ENCODE assay signal across 21 mouse cellular contexts in the genomic region with DNA sequence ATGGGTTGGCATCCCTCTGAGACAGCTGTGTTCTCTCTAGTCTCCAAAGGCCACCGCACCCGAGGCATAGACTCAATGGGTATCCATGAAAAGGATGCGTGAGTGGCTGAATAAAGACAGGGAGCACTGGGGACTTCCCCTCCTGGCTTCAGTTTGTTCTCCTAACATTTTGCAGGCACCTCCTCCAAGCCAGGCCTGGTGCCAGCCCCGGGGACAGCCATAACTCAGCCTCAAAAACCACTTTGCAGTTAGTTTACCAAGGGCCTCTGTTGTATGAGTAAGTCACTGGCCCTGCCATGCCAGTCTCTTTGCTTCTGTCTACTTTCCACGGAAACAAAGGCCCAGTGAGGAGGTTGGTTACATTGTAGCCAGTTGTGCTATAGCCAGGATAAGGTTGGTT. TPM values are rescaled to one million over a fixed set of nuclear protein-coding genes. Genes with fewer than 3 reads are reported as not detected.
DNase-seq lines count a peak whose midpoint lies in the region; ATAC-seq lines count a peak whose summit lies in the region.
"Had no signal": no experiment of that assay in that cellular context is flagged by ENCODE, and none has a peak within 500 bp of the region (broad histone marks: within the 10 kb centered on the region; RNA-seq: fewer than 3 reads in every experiment).

No protein-coding gene starts in this region.

- peak; percentile 73 for DNase-seq in adrenal gland, adult 2 months
- no peak for DNase-seq in adrenal gland, adult 18-20 months (ENCODE audit: low spot score in 2 of 2)
- peak; percentile 61 for DNase-seq in Muller cell, postnatal 12 days (ENCODE audit: inconsistent ontology term)
- DNase-seq in adrenal gland, postnatal 10 days: peak; percentile 59
- peak; percentile 74 to 77 for DNase-seq in adrenal gland, postnatal 36 days
- no peak for DNase-seq in heart, postnatal 36 days
- no peak for DNase-seq in gastrocnemius, postnatal 4 days (ENCODE audit: low spot score in 2 of 2)
- DNase-seq: cerebellum, adult 18-20 months; cerebellum, adult 9-10 months; cerebellum, postnatal 14 days; gastrocnemius, postnatal 10 days; gastrocnemius, postnatal 36 days; heart, adult 11 months; kidney, adult 11 months; kidney, adult 8-10 months had no signal

- intact Hi-C loops in heart, postnatal 36 days (cut with DNase I): no loop called here

- no peak for ATAC-seq in erythroblast, adult 5-6 weeks (replicated peaks; ENCODE audit: low FRiP score, poor library complexity, severe bottlenecking)
- ATAC-seq: activated CD4-positive, CD25-positive, alpha-beta regulatory T cell, adult 4 months; CD4-positive, CD25-positive, alpha-beta regulatory T cell, adult 4 months; forebrain, embryonic 16.5 days; hindbrain, embryonic 16.5 days; intestine, embryonic 15.5 days had no signal

RNA-seq across cellular contexts. Expression of gene Dlgap4, which starts 7.5 kb away (rescaled TPM):
- 10 to 100 TPM; 49.5 to 58.3 TPM for total RNA-seq in adrenal gland, adult 2 months (2021)
- polyA plus RNA-seq in adrenal gland, adult 2 months (2012; rRNA removed): 87.7 and 90.7 TPM in 2 replicates
- 10 to 100 TPM; 43.2 to 60.8 TPM for total RNA-seq in adrenal gland, adult 18-20 months (2021)
- total RNA-seq in adrenal gland, postnatal 10 days (2021): 10 to 100 TPM; 36.9 to 40.3 TPM
- 10 to 100 TPM; 45.4 to 47.3 TPM for total RNA-seq in adrenal gland, postnatal 36 days (2021)
- total RNA-seq in erythroblast, adult 5-6 weeks (2015; ENCODE audit: low replicate concordance): 8.2 and 8.3 TPM in 2 replicates
- 3.8 and 9.0 TPM in 2 replicates for total RNA-seq in erythroblast, adult 5-6 weeks (2017; ENCODE audit: low replicate concordance)
- 10 to 100 TPM; 35.5 to 38.2 TPM for total RNA-seq in heart, postnatal 36 days (2021)
- total RNA-seq in gastrocnemius, postnatal 4 days (2021): 10 to 100 TPM; 81.1 to 93.7 TPM

RNA-seq across cellular contexts. Expression of gene Aar2, which starts 58.6 kb away (rescaled TPM):
- total RNA-seq in adrenal gland, adult 2 months (2021): 10 to 100 TPM; 30.5 to 32.9 TPM
- polyA plus RNA-seq in adrenal gland, adult 2 months (2012; rRNA removed): 28.8 and 43.3 TPM in 2 replicates
- 10 to 100 TPM; 34.8 to 34.9 TPM for total RNA-seq in adrenal gland, adult 18-20 months (2021)
- total RNA-seq in adrenal gland, postnatal 10 days (2021): 10 to 100 TPM; 27.2 TPM
- total RNA-seq in adrenal gland, postnatal 36 days (2021): 10 to 100 TPM; 35.3 to 36.2 TPM
- 1.0 and 2.1 TPM in 2 replicates for total RNA-seq in erythroblast, adult 5-6 weeks (2015; ENCODE audit: low replicate concordance)
- total RNA-seq in erythroblast, adult 5-6 weeks (2017; ENCODE audit: low replicate concordance): 3.5 and 7.2 TPM in 2 replicates
- 10 to 100 TPM; 22.1 to 28.0 TPM for total RNA-seq in heart, postnatal 36 days (2021)
- 10 to 100 TPM; 20.3 to 20.5 TPM for total RNA-seq in gastrocnemius, postnatal 4 days (2021)

Comparison
In these comparisons a context has a peak if more than half of its experiments do, and no peak if none do; other contexts are left out.
1. DNase-seq: peak in adrenal gland, adult 2 months (single experiment), Muller cell, postnatal 12 days (single experiment), adrenal gland, postnatal 10 days (single experiment) and adrenal gland, postnatal 36 days (2 of 2); none in adrenal gland, adult 18-20 months (0 of 2), heart, postnatal 36 days (0 of 2) and gastrocnemius, postnatal 4 days (0 of 2).